Mouse (Mus musculus) embryonic facial prominence, embryonic 15.5 days (tissue): ENCODE measurements around the gene Vsx1. TPM values are rescaled to one million over a fixed set of nuclear protein-coding genes. Genes with fewer than 3 reads are reported as not detected.

Source experiments
- ATAC-seq: fragments of 200-750 bp; cut with Nextera tagmentation; 2 replicates; pipeline ENCODE4 v1.8.0; 2017; ENCODE audit warnings: low read depth, moderate TSS enrichment; ENCODE audit not compliant: insufficient number of reproducible peaks, low FRiP score, low TSS enrichment
- H3K27ac ChIP-seq: fragments of 300-500 bp; sonication (generic); replicated peaks from 2 replicates; pipeline ENCODE4 v1.5.1; 2015; ENCODE audit warnings: mild to moderate bottlenecking, inconsistent platforms
- H3K27me3 ChIP-seq: fragments of 300-500 bp; sonication (generic); 2 replicates; pipeline ENCODE4 v1.6.1; 2015; ENCODE audit warnings: inconsistent platforms
- H3K36me3 ChIP-seq: fragments of 300-500 bp; sonication (generic); 2 replicates; pipeline ENCODE4 v1.6.1; 2015; ENCODE audit warnings: mild to moderate bottlenecking, inconsistent platforms
- H3K4me1 ChIP-seq: fragments of 300-500 bp; sonication (generic); 2 replicates; pipeline ENCODE4 v1.6.1; 2015; ENCODE audit warnings: inconsistent platforms
- H3K4me2 ChIP-seq: fragments of 300-500 bp; sonication (generic); replicated peaks from 2 replicates; pipeline ENCODE4 v1.6.1; 2015; ENCODE audit warnings: mild to moderate bottlenecking, inconsistent platforms
- H3K4me3 ChIP-seq: fragments of 300-500 bp; sonication (generic); replicated peaks from 2 replicates; pipeline ENCODE4 v1.5.1; 2015; ENCODE audit warnings: mild to moderate bottlenecking, inconsistent platforms
- H3K9ac ChIP-seq: fragments of 300-500 bp; sonication (generic); 2 replicates; pipeline ENCODE4 v1.6.1; 2015; ENCODE audit warnings: inconsistent platforms
- H3K9me3 ChIP-seq: fragments of 300-500 bp; sonication (generic); replicated peaks from 2 replicates; pipeline ENCODE4 v1.6.1; 2016; ENCODE audit warnings: inconsistent platforms
- WGBS: fragments of 180-500 bp; shearing (Covaris S2); methylation state at CpG from one replicate; pipeline ENCODE4 v1.1.7; 2015; 5-methylcytosine and 5-hydroxymethylcytosine counted together
- polyA plus RNA-seq: library from polyadenylated mRNA; unstranded; fragments of >200 nt; fragmentation: Nextera tagmentation; extraction: Ambion mirVana; gene quantifications from 2 replicates; pipeline ENCODE4 v1.2.1, GENCODE M21; 2015

The Vsx1 gene
- polyA plus RNA-seq = 0.05 TPM in 1 of 2 replicates, not detected in the other

DNA sequence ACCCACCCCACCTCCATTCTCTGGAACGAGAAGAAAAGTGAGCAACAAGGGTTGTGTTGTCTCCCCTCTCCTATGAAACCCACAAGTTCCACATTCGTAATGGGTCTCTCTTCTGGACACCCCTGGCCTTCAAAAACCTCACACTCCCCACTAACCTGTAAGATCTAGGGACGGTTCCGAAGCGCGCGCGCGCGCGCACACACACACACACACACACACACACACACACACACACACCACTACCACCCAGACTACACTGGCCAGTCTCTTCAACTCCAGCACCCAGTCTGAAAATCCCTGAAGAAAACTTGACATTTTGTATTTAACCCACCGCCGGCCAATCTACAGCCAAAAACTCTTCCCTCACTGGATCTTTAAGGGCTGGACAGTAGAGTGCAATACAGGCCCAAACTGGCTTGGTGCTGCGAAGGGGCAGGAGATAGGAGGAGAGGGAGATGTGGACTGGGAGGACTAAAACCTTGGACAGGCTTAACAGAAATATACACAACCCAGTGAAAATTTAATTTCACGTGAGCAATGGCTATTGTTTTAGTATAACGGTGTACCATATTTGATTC, at the start of gene Vsx1:
Gene Vsx1 (minus strand): TSS at position 138 of the 578 bp plus-strand sequence.
- Histone ChIP-seq H3K27ac (no peak within 1 kb of the TSS), H3K4me2 (peak within 1 kb of the TSS; percentile 68), H3K4me1 (peaks cover 12% of the 10 kb centered on the region), H3K9ac (no peak within 1 kb of the TSS; the same call in 1 of the 2 replicates), H3K36me3 (no peaks in the 10 kb centered on the region), H3K4me3 (peak within 1 kb of the TSS; percentile 39), H3K27me3 (peaks cover 66% of the 10 kb centered on the region), H3K9me3 (no peaks in the 10 kb centered on the region)
- WGBS = 44% methylated on average over 16 of the region's 16 CpGs
- ATAC-seq = no peak

DNA sequence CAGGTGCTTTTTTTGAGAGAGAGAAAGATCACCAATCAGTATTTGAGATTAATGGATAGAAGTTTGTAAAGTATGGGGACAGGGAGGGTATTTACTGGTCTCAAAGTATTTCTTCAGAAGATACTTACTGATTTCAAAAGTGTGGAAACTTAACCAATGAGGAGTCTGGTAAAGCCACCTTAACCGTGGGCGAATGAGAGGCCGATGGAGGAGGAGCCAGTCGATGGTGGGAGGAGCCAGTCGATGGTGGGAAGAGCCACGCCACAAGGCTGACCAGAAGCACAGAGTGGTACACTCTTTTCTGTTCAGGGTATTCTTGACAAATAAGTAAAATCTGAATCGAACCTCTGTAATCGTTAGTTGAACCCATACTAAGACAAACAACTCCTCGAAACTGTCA, 48.7 kb upstream of the Vsx1 start:
- 80% methylated on average over 9 of the region's 9 CpGs for WGBS
- Histone ChIP-seq H3K4me3 (no peak overlapping the region), H3K27me3 (no peaks in the 10 kb centered on the region), H3K4me2 (no peak overlapping the region), H3K27ac (no peak overlapping the region), H3K4me1 (no peaks in the 10 kb centered on the region), H3K9ac (no peak overlapping the region), H3K9me3 (no peaks in the 10 kb centered on the region), H3K36me3 (no peaks in the 10 kb centered on the region)
- ATAC-seq = no peak

DNA sequence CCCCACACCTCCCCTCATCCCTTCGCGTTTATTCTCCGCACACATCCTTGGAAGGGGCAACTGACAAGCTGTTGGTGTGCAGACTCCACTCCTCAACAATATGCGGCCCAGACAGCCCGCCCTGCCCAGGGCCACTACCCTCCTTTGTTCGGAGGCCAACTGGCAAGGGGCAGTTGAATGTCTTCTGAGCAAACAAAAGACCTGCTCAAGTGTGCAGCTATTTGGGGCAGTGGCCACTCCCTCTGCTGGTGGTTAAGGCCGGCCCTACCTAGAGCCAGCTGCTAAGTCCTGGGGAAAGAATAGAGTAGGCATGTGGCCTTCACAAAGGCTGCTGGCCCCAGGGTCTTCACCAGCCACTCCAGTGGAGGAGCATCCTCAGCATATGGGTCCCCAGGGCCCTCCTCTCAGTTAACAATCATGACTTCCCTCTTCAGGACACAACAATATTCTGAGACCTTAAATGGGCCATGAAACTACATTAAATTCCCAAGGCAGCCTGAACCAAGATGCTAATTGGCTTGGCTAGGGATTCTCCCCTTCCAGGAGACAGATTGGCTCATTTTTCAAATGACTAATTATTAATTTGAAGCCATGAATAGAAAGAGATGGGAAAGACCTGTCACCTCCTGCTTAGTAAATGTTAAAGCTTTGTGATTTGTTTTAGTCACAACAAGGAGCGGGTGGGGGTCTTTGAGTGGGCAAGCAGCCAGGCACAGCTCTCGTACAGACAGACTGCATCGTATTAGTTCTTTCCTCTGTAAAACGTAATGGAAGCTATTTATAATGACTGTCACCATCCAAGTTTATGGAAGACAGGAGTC, 46.8 kb upstream of the Vsx1 start:
- no peaks in the 10 kb centered on the region for H3K9me3 ChIP-seq
- WGBS = 48% methylated on average over 11 of the region's 11 CpGs
- H3K9ac ChIP-seq = no peak overlapping the region
- no peak overlapping the region for H3K27ac ChIP-seq
- no peaks in the 10 kb centered on the region for H3K27me3 ChIP-seq
- no peak overlapping the region for H3K4me2 ChIP-seq
- no peaks in the 10 kb centered on the region for H3K4me1 ChIP-seq
- peak; percentile 43; the same call in 1 of the 2 replicates for ATAC-seq
- H3K36me3 ChIP-seq = no peaks in the 10 kb centered on the region
- H3K4me3 ChIP-seq = no peak overlapping the region

DNA sequence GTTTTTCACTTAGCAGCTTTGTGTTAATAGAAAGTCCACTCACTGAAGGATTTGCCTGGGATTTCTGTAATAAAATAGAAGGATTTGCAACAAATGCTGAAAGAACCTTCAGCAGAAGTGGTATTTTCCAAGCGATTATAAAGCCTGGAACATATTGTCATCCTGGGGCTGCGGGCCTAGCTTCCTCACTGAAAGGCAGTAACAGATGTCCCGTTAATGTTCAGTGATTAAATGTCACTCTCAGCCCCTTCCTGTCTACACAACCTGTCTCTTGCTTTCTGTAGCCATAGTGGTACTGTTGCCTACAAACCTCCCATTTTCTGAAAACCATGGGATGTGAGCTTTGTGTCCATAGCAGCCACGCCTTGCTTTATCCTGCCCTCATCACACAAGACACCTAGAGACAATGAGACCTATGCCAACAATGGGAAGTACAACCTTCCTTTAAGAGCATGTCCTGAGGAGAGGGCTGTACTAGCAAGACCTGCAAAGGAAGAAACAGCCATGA, 23.1 kb upstream of the Vsx1 start:
- WGBS = 72% methylated on average over 4 of the region's 4 CpGs
- Histone ChIP-seq H3K9me3 (no peaks in the 10 kb centered on the region), H3K4me3 (no peak overlapping the region), H3K27ac (no peak overlapping the region), H3K27me3 (no peaks in the 10 kb centered on the region), H3K4me2 (no peak overlapping the region), H3K36me3 (no peaks in the 10 kb centered on the region), H3K9ac (no peak overlapping the region), H3K4me1 (no peaks in the 10 kb centered on the region)
- no peak for ATAC-seq

DNA sequence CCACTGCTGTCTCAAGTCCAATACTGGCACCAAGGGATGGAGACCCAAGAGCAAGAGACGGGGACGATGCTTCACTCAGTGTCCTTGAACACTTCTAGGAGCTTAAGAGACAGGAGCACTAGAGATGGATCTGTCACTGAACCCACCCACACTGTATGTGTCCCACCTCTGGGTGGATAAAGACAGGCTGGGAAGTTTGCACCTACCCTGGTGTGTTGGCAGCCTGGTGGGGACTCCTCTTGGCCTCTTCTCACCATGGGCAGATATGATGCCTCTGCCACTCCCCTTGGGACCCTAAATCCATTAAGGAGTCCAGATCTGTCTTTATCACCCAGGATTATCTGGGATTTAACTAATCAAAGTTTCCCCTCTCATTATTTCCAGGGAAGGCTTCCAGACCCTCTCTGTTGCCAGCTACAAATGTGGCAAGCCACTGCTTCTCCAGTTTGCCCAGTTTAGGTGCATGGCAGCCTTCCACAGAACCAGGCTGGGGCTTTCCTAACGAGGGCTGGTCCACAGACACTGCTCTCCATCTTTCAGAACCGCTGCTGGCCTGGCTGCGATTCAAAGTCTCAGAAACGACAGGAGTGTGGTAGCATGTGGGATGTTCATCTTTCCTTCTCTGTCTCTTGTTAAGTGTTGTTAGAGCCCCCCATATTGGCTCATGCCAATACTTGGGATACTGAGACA, 2.5 kb upstream of the Vsx1 start:
- no peak for ATAC-seq
- 65% methylated on average over 6 of the region's 6 CpGs for WGBS
- H3K9me3 ChIP-seq = no peaks in the 10 kb centered on the region

DNA sequence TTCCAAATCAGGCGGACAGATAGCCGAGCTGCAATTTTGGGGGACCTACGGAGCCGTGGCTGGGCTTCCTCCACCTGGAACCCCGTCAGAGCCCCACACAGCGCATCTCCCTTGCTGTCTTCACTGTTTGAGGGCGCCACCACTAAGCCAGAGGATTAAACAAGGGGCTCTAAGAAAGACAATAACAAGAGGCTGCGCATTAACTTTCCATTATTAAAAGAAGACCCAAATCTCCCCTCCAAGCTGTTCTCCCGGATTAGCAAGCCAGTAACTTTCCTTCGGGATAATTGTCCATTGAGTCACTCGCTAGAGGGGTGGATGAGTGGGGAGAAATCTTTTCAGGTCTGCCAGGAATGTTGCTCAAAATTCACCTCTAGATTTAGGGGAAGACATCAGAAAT, 1.1 kb upstream of the Vsx1 start:
- Histone ChIP-seq H3K4me2 (no peak overlapping the region), H3K9me3 (no peaks in the 10 kb centered on the region), H3K4me1 (peaks cover 12% of the 10 kb centered on the region), H3K36me3 (no peaks in the 10 kb centered on the region), H3K9ac (no peak overlapping the region), H3K27ac (no peak overlapping the region), H3K4me3 (no peak overlapping the region), H3K27me3 (peaks cover 66% of the 10 kb centered on the region)
- no peak for ATAC-seq
- WGBS = 2% methylated on average over 11 of the region's 11 CpGs

More for the DNA sequence above, 2.5 kb upstream of the Vsx1 start:
- Histone ChIP-seq H3K4me3 (no peak overlapping the region), H3K4me1 (peaks cover 12% of the 10 kb centered on the region), H3K4me2 (no peak overlapping the region), H3K27ac (no peak overlapping the region), H3K9ac (no peak overlapping the region), H3K36me3 (no peaks in the 10 kb centered on the region), H3K27me3 (peaks cover 57% of the 10 kb centered on the region)

DNA sequence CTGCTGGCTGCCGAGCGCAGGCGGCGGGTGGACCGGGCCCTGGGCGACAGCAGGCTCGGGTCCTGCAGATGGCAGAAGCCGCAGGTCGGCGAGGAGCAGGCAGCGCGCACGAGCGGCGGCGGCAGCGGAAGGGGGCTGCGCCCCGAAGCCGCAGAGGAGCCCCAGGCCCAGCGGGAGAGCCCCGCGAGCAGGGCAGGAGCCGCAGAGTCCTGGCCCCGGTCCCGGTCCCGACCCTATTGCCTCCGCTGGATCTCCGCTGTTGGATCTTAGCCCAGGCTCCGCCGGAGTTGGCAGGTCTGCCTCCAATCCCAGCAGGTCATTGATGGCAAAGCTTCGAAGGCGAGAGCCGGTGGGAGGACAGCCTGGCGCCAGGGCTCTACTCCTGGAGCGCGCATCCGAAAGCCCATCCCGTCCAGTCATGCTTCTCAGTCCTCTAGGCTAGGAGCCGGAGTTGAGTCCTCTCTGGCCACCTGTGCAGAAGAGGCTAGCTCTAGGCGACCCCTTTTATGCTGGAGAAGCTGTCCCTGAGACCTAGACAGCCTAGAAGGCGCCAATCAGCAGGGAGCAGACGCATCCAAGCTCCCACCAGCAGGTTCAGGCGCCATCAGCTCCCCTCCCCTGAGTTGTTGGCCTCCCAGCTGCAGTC, 496 bp downstream of the Vsx1 start:
- Histone ChIP-seq H3K36me3 (no peaks in the 10 kb centered on the region), H3K4me2 (peak overlapping the region; percentile 68), H3K27me3 (peaks cover 66% of the 10 kb centered on the region), H3K27ac (no peak overlapping the region), H3K9ac (no peak overlapping the region; the same call in 1 of the 2 replicates), H3K4me3 (peak overlapping the region; percentile 39), H3K4me1 (peaks cover 12% of the 10 kb centered on the region), H3K9me3 (no peaks in the 10 kb centered on the region)
- WGBS = under 1% methylated on average over 44 of the region's 44 CpGs
- no peak for ATAC-seq

DNA sequence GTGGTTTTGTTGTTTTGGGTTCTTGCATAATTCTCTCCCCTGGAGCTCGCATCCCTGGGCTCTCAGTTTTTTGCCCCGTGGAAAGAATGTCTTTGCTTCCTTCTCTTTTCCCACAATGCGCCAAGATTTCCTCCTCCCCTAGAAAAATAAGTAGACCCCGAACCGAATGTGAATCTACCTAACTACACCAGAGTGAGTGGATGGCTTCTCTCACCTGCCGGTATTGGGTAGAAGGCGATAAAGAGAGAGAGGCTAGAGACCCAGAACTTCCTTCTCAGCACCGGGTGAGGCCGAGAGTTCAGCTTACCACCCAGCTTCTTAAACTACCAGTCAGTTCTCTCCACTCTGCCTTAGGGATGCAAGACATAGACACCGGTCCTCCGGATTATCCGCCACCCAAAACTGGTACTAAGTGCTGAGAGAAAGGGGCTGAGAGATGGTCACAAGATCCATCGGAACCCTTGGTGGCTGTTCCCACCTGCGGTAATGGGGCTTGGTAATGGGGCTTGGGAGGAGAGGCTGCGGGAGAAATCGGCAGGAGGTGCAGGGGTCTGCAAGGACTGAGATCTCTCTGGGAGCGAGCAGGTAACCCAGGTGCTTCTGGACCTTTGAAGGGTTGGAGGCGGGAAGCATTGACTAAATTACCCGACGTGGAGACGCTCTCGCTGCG, 1.2 kb downstream of the Vsx1 start:
- H3K9me3 ChIP-seq = no peaks in the 10 kb centered on the region
- H3K9ac ChIP-seq = no peak overlapping the region; the same call in 1 of the 2 replicates
- peaks cover 66% of the 10 kb centered on the region for H3K27me3 ChIP-seq
- WGBS = 4% methylated on average over 23 of the region's 23 CpGs
- ATAC-seq = no peak
- H3K4me3 ChIP-seq = peak overlapping the region; percentile 39
- peaks cover 12% of the 10 kb centered on the region for H3K4me1 ChIP-seq
- H3K36me3 ChIP-seq = no peaks in the 10 kb centered on the region
- peak overlapping the region; percentile 68 for H3K4me2 ChIP-seq
- no peak overlapping the region for H3K27ac ChIP-seq

DNA sequence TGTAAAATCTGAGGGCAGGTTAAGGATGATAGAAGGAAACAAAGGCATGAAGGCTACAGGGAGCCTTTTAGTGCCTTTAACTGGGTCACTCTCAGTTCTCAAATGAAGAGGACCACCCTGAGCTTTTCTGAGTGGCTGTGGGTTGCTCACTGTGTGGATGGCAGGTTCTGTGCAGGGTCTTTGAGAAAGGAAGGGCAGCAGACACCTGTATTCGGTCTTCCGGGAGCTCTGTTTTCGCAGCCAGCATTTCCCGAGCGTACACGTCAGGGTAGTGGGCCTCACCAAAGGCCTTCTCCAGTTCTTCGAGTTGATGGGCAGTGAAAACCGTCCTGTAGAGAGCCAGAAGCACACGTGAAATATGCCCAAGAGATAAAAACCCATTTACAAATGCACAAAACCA, 3.8 kb downstream of the Vsx1 start:
- Histone ChIP-seq H3K4me3 (no peak overlapping the region), H3K9ac (no peak overlapping the region), H3K27ac (no peak overlapping the region), H3K9me3 (no peaks in the 10 kb centered on the region), H3K4me2 (no peak overlapping the region), H3K27me3 (peaks cover 45% of the 10 kb centered on the region), H3K4me1 (peaks cover 12% of the 10 kb centered on the region), H3K36me3 (no peaks in the 10 kb centered on the region)
- WGBS = 87% methylated on average over 9 of the region's 9 CpGs
- ATAC-seq = no peak

DNA sequence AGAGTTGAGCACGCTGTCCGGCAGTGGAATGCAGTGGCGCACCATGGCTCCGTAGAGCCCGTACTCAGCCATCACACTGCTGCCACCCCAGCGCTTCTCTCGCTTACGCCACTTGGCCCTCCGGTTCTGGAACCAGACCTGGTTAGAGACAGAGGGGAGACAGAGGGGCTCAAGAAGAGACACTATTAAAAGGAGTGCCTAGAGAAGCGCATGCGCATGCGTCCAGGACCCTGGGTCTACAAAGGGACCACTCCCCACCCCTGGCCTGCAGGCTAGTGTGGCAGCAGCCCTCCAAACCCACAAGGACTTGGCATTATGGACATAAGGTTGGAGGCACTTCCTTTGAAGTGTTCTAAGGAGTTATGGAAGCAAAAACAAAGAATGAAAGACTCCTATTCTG, 4.7 kb downstream of the Vsx1 start:
- Histone ChIP-seq H3K4me3 (no peak overlapping the region), H3K27ac (no peak overlapping the region), H3K4me1 (peaks cover 12% of the 10 kb centered on the region), H3K36me3 (no peaks in the 10 kb centered on the region), H3K9ac (no peak overlapping the region), H3K27me3 (peaks cover 36% of the 10 kb centered on the region), H3K9me3 (no peaks in the 10 kb centered on the region), H3K4me2 (no peak overlapping the region)
- 84% methylated on average over 12 of the region's 12 CpGs for WGBS
- no peak for ATAC-seq
